Mouse (Mus musculus): ENCODE measurements around the gene Coro2b.

GRCm38 (mm10) chr9:62377897-62378296 is 158.9 kb downstream of the Coro2b start:
- TF ChIP-seq ZNF384 (IDR thresholded peaks at IDR 0.05; ENCODE audit: low read depth, low read length) (no peak), HCFC1 (IDR thresholded peaks at IDR 0.05; ENCODE audit: borderline replicate concordance, insufficient read depth, low read length) (no peak), CHD2 (IDR thresholded peaks at IDR 0.05; ENCODE audit: low read depth, low read length) (no peak), ZC3H11A (IDR thresholded peaks at IDR 0.05; ENCODE audit: borderline replicate concordance, low read depth, low read length) (no peak), MAFK (IDR thresholded peaks at IDR 0.05; ENCODE audit: insufficient read depth, low read depth, low read length) (no peak)

All from ES-E14 (cell line).